ENCODE assay signal across 23 mouse cellular contexts in the genomic region with DNA sequence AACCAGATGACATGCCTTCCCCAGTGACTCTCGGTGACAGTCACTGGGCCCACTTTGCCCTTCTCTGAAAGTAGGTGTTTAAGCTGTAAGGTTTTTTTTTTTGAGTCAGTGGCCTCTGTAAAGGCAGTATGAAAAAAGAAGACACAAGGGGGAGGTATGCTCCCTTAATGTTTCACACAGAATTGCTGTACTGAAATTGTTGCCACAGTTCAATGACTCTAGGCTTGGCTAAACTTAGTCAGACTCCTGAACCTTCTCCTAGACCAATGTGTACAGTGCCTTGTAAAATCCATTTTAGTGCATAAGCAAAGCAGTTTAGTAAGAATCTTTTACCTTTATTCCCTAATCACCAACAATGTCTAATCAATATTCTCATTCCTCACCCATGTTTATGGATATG.
A peak's percentile ranks its signal among the peaks of the same experiment; 100 is the strongest.
DNase-seq lines count a peak whose midpoint lies in the region; ATAC-seq and TF ChIP-seq lines count a peak whose summit lies in the region.
"Had no signal": no experiment of that assay in that cellular context is flagged by ENCODE, and none has a peak within 500 bp of the region (broad histone marks: within the 10 kb centered on the region; RNA-seq: fewer than 3 reads in every experiment).

No protein-coding gene starts in this region.

- no peak overlapping the region for H3K4me2 ChIP-seq in kidney, postnatal 0 days (ENCODE audit: low read length)
- no peak overlapping the region for H3K4me2 ChIP-seq in midbrain, postnatal 0 days (ENCODE audit: low read depth, low read length, poor library complexity, severe bottlenecking)
- no peak overlapping the region for H3K4me2 ChIP-seq in midbrain, embryonic 11.5 days
- H3K4me2 ChIP-seq: embryonic facial prominence, embryonic 12.5 days; embryonic facial prominence, embryonic 15.5 days; heart, embryonic 11.5 days; hindbrain, embryonic 12.5 days; hindbrain, embryonic 15.5 days had no signal

- ATAC-seq in kidney, postnatal 0 days (replicated peaks; ENCODE audit: low FRiP score, low read depth): no peak
- no peak for ATAC-seq in midbrain, postnatal 0 days (ENCODE audit: low FRiP score)
- ATAC-seq in midbrain, embryonic 11.5 days (ENCODE audit: low FRiP score): no peak
- ATAC-seq: forebrain, embryonic 14.5 days; forebrain, postnatal 0 days had no signal

- no peak overlapping the region for H3K4me3 ChIP-seq in kidney, postnatal 0 days (replicated peaks; ENCODE audit: low read depth, low read length)
- no peak overlapping the region for H3K4me3 ChIP-seq in midbrain, postnatal 0 days (ENCODE audit: low read depth, low read length)
- no peak overlapping the region for H3K4me3 ChIP-seq in midbrain, embryonic 11.5 days (ENCODE audit: low read depth, low read length)
- H3K4me3 ChIP-seq: embryonic facial prominence, embryonic 12.5 days; embryonic facial prominence, embryonic 15.5 days; gastrocnemius, adult 2 months; hindbrain, embryonic 12.5 days; hindbrain, embryonic 15.5 days had no signal

- no peaks in the 10 kb centered on the region for H3K9me3 ChIP-seq in kidney, postnatal 0 days (replicated peaks; ENCODE audit: low read length)
- H3K9me3 ChIP-seq in midbrain, postnatal 0 days (ENCODE audit: low read length): no peaks in the 10 kb centered on the region
- no peaks in the 10 kb centered on the region for H3K9me3 ChIP-seq in midbrain, embryonic 11.5 days (ENCODE audit: control insufficient read depth, low read length)
- H3K9me3 ChIP-seq: embryonic facial prominence, embryonic 12.5 days; embryonic facial prominence, embryonic 15.5 days; hindbrain, embryonic 12.5 days; hindbrain, embryonic 15.5 days had no signal

- no peaks in the 10 kb centered on the region for H3K4me1 ChIP-seq in kidney, postnatal 0 days (replicated peaks; ENCODE audit: insufficient read depth, low read length)
- no peaks in the 10 kb centered on the region for H3K4me1 ChIP-seq in midbrain, postnatal 0 days (ENCODE audit: insufficient read depth, low read length)
- H3K4me1 ChIP-seq in midbrain, embryonic 11.5 days (ENCODE audit: control insufficient read depth, insufficient read depth, low read length): no peaks in the 10 kb centered on the region
- H3K4me1 ChIP-seq: embryonic facial prominence, embryonic 12.5 days; embryonic facial prominence, embryonic 15.5 days; hindbrain, embryonic 12.5 days; hindbrain, embryonic 15.5 days had no signal

- H3K9ac ChIP-seq in kidney, postnatal 0 days (ENCODE audit: low read depth, low read length): no peak overlapping the region
- no peak overlapping the region for H3K9ac ChIP-seq in midbrain, postnatal 0 days (replicated peaks; ENCODE audit: low read length, poor library complexity, severe bottlenecking)
- H3K9ac ChIP-seq in midbrain, embryonic 11.5 days (ENCODE audit: low read length): no peak overlapping the region
- H3K9ac ChIP-seq: embryonic facial prominence, embryonic 12.5 days; embryonic facial prominence, embryonic 15.5 days; forebrain, postnatal 0 days; hindbrain, embryonic 12.5 days; hindbrain, embryonic 15.5 days had no signal

- H3K27me3 ChIP-seq in kidney, postnatal 0 days (ENCODE audit: insufficient read depth, low read length): 0 out of 2 replicates have a peak, but pooled peaks cover under 1% of the 10 kb centered on the region
- H3K27me3 ChIP-seq in midbrain, postnatal 0 days (ENCODE audit: insufficient read depth, low read length): no peaks in the 10 kb centered on the region
- no peaks in the 10 kb centered on the region for H3K27me3 ChIP-seq in midbrain, embryonic 11.5 days (ENCODE audit: control insufficient read depth, insufficient read depth, low read length)
- H3K27me3 ChIP-seq: embryonic facial prominence, embryonic 15.5 days; hindbrain, embryonic 12.5 days; hindbrain, embryonic 15.5 days; Patski had no signal

- H3K27ac ChIP-seq in kidney, postnatal 0 days: no peak overlapping the region
- H3K27ac ChIP-seq in midbrain, postnatal 0 days (ENCODE audit: low read depth, low read length): no peak overlapping the region
- no peak overlapping the region for H3K27ac ChIP-seq in midbrain, embryonic 11.5 days (ENCODE audit: low read depth, low read length)
- H3K27ac ChIP-seq: embryonic facial prominence, embryonic 12.5 days; embryonic facial prominence, embryonic 15.5 days; gastrocnemius, adult 2 months; hindbrain, embryonic 12.5 days; hindbrain, embryonic 15.5 days had no signal

- DNase-seq in kidney, postnatal 0 days (ENCODE audit: low spot score): no peak
- no peak for DNase-seq in kidney, postnatal 4 days
- DNase-seq in midbrain, postnatal 0 days (ENCODE audit: low spot score): no peak
- DNase-seq in midbrain, embryonic 11.5 days (ENCODE audit: low spot score, missing footprints): no peak
- DNase-seq in adipocyte (ENCODE audit: low spot score): peak; percentile 55
- DNase-seq in thymus, postnatal 0 days (ENCODE audit: low spot score): no peak
- DNase-seq: adrenal gland, adult 2 months; adrenal gland, postnatal 14 days; cerebellum, adult 11 months; cerebellum, adult 2 months; cerebellum, adult 9-11 months; cerebellum, postnatal 25 days; forebrain, postnatal 0 days; gastrocnemius, adult 2 months; gastrocnemius, postnatal 14 days; heart, adult 11 months had no signal

- WGBS in kidney, postnatal 0 days: 42% methylated on average over 1 of the region's 1 CpGs
- 46% methylated on average over 1 of the region's 1 CpGs for WGBS in midbrain, postnatal 0 days
- WGBS in midbrain, embryonic 11.5 days: 74% methylated on average over 1 of the region's 1 CpGs

- TF ChIP-seq CTCF in kidney, postnatal 0 days (IDR thresholded peaks at IDR 0.05; ENCODE audit: low read depth): peak; percentile 43; the same call in 1 of the 2 replicates
- TF ChIP-seq CTCF in midbrain, postnatal 0 days (IDR thresholded peaks at IDR 0.05): peak; percentile 12; the same call in 1 of the 2 replicates

- no peaks in the 10 kb centered on the region for H3K36me3 ChIP-seq in kidney, postnatal 0 days (ENCODE audit: insufficient read depth, low read length)
- H3K36me3 ChIP-seq in midbrain, postnatal 0 days (ENCODE audit: insufficient read depth, low read length): no peaks in the 10 kb centered on the region
- no peaks in the 10 kb centered on the region for H3K36me3 ChIP-seq in midbrain, embryonic 11.5 days (ENCODE audit: control insufficient read depth, insufficient read depth, low read length)
- H3K36me3 ChIP-seq: embryonic facial prominence, embryonic 12.5 days; embryonic facial prominence, embryonic 15.5 days; hindbrain, embryonic 12.5 days; hindbrain, embryonic 15.5 days had no signal
